Mouse (Mus musculus) ovary, postnatal 14 days (tissue): ENCODE measurements around the gene Ifnar2.

Source experiments
- DNase-seq: peaks from one replicate; pipeline ENCODE4 v3.0.0; 2022; ENCODE audit warnings: low spot score

Gene Ifnar2

DNA sequence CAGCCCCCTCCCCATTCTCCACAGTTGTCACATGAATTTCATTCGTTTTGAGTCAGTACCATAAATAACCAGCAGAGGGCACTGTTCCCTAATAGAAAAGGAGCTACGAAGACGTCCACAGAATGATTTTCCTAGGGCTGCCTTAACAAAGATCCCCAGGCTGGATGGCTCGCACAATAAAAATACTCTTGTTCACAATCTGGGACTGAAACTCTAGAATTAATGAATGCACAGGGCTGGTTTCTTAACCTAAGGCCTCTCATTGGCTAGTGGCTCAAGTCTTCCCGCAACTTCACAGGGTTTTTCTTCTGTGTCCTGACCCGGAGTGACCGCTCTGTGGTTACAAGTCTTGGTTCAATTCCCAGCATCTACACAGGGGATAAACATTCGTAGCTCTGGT is 14.0 kb upstream of the Ifnar2 start:
- peak; percentile 74 for DNase-seq

DNA sequence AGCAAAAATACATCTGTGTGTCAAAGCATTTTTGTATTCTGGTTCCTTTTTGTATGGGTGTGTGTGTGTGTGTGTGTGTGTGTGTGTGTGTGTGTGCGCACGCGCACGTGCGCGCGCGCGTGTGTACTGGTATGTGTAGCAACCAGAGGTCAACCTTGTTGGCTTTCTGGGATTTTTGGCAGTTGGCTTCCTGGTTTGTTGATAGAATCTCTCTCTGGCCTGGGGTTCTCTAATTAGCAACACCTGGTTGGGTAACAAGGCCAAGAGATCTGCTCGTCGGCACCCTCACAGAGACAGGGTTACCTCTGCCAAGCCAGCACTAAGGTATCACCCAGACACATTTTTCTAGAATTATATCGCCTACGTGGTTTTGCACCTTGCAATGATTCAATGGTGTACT is 13.1 kb upstream of the Ifnar2 start:
- DNase-seq, result no peak

DNA sequence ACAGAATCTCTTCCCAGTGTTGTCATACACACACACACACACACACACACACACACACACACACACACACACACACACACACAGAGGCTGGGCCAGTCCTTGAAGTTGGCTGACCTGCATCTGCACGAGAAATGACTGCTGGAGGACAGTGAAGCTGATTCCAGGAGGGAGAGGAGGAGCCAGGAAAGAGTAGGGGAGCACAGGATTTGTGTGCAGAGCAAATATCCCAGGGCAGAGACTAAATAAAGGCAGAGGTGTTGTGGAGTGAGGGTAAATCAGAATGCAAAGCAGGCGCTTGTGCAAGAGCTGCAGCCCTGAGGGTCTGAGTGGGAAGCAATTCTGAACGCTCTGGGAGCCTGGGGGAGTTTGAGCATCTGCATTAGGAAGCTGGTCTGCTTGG is 12.4 kb upstream of the Ifnar2 start:
- DNase-seq, result no peak

DNA sequence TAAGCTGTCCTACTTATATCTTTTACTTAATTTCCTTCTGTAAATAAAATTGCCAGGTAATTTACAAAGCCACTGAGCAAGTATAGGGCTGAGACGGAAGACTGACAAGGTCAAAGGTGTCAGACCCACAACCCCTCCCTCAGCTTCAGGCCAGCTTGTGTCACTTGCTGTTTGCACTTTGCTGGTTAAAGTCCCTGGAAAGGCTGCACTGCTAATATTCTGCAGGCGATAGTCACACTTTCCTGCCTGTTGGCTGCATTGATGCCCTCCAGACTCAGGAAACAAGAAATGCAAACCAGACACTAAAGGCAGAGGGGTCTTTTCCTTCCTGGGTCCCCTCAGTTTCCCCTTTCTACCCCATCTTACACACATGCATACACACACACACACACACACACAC is 10.6 kb upstream of the Ifnar2 start:
- no peak for DNase-seq

DNA sequence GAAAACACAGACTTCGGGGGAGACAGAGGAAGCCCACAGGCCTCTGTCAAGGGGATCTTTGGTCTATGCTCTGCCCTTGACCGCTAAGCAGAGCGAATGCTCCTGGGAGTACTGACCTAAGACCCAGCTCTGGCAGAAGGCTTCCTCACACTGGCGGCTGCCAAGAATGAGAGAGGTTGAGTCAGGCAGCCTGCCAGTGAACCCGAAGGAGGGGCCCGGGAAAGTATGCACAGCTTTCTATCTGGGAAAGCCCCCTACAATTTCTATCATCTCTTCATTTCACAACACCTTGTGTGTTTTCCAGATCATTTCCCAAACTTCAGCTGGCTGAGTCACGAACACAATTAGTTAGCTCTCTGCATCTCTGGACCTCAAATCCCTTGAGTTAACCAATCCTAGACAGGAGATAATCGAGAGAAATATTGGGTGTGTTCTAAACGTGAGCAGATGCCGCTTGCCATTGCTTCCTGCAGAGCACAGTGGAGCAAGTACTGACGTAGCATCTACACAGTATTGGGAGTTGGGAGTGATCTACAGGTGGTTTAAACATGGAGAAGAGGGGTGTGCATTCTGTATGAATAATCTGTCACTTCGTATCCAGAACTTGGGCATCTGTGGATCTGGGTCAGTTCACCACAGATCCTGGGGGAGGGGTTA is 9.8 kb upstream of the Ifnar2 start:
- DNase-seq, result peak; percentile 62

DNA sequence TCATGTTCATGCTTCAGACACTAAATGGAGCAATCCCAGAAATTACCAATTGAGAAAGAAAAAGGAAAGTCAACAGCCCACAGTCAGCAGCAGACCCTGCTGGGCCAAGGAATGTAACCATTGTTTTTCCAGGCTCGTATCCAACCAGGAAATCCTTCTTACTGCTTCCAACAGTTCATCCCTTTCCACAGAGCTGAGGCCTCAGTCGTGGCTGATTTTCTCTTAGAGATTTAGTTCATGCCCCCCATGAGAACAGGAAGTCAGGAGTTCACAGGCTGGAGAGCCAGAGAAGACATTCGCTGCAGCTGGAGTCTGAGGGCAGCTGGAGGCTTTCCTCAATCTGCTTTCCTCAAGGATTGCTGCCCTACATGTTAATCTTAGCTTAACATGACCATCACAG is 9.1 kb upstream of the Ifnar2 start:
- DNase-seq, result no peak

DNA sequence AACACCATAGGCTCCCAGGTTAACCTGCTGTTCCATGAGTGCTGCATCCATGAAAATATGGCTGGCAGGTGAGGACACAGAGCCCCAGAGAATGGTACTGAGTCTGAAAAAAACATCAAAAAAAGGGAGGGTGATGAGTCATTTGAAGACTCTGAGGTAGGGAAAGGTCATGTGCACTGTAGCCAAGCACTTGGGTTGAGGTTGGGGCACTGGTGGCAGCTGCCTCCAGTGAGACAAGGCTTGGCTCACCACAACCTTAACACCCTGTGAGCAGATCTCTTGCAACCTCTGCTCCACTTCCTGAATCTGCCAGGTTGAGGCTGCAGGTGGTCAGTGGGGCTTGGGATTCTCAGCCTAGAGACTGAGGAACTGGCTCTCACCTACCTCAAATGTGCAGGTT is 6.0 kb upstream of the Ifnar2 start:
- DNase-seq, result no peak

DNA sequence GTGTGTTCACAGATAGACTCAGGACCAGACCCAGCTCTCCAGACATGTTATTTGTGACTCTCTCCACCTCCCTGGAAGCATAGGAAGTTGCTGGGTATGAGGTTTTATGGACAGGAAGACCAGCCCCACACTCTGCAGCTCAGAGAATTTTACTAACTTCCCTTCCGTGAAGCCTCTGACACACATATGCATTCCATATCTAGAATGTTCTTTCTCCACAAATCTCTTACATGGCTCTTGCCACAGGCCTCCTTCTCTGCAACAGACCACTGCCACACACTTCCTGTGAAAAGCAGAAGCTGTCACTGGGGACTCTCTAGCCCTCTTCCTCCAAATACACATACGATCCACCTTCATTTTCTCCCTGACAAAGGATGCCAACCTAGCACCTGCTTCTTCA is 5.5 kb upstream of the Ifnar2 start:
- DNase-seq, result no peak

DNA sequence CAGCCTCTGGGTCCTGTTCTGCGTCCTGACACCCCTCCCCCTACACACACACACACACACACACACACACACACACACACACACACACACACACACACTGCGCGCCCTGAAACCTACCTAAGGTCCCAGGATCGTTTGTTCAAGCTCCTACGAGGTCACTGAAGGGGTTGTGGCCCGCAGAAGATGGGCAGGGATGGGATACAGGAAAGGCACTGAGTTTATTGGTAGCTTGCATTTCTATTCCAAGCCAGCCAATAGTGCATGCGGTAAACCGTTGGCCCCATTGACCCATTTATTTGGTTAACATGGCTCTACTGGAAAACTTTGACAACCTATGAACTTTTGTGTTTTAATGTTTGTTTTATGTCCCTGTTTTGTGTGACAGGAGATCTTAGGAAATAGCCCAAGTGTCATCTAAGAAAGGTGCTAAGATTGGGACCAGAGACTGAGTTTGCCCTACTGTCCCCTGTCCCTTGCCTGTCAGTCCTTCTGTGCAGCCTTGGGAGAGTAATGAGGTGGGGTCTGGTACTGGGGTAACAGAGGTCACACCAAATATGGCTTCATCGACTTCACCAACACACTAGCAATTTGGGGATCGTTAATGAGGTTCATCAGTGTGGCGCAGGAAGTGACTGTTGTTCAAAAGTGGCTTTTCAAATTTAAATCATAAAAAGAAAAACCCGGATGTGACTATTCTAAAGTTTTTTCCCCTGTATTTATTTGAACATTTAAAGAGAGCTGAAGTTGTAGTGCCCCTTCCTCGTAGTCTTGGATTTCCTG is 1.1 kb downstream of the Ifnar2 start:
- DNase-seq, result no peak

DNA sequence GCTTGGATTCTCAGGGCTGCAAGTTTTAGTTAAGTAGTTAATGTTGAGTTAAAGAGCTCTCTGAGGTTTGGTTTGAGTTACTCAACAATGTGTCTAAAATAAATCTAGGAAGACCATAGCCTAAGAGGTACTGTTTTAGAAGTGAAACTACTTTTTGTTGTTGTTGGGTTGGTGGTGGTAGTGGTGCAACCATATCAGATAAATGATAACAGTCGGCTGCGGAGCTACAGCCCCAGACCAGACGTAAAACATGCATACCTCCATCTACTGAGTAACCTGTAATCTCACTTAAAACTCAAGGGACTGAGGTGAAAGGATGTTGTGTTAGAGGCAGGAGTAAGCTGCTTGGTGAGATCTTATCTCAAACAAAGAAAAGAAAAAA is 1.7 kb downstream of the Ifnar2 start:
- no peak for DNase-seq

DNA sequence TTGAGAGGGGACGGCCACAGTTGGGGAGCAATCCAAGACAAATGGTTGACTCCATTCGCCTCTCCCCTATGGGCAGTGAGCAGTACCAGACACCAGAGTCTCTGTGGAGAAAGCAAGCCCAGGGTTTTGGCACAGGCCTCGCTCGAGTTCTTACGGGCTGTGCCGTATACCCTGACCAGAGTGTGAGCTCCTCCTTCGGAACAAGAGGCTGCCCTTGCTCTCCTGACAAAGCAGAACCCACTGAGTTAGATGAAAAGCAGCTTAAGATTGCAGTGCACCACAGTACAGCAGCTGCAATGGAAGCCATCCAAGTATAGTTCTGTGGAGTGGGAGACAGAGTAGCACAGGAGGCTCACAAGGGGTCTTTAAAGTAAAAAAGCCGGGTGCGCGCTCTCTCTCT is 4.1 kb downstream of the Ifnar2 start:
- DNase-seq, result no peak

DNA sequence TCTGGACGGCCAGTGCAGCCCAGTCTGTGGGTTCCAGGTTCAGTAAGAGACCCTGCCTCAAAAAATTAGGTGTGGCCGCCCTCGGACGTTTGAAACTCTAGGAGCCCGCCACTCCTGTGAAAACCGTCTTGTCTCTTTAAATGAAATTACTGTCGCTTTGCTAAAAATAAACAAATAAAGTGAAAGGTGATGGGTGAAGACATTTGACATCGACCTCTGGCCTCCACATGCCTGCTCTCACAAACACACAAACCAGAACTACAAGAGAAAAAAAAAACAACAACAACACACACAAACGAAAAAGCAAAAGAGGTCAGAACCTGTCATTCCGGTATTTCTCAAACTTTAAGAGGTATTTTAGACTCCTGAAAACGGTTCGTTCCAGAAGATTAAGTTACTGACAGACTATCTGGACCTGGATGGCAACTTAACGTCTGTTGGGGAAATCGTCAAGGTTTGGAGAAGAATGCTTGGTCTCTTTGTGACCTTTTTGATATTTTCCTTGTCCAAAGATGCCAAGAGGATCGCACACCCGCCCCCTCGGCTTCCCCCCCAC is 5.9 kb downstream of the Ifnar2 start:
- no peak for DNase-seq

DNA sequence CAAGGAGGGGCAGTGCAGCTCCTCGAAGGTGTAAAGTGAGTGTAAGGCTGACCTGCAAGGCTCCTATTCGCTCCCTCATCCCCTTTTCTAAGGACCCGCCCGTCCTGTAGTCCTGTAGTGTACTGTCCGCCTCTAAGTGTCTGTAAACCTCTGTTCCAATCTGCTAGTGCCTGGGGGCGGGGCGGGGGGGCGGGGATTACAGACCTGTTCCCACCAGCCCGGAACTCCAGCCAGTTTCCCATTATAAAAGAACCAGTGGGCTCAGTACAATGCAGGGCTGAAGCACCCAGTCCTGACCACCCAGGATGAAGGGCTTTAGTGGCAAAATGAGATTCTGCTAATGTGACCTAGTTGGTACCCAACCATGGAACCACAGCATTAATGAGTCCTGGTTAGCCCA is 6.4 kb downstream of the Ifnar2 start:
- DNase-seq, result no peak

DNA sequence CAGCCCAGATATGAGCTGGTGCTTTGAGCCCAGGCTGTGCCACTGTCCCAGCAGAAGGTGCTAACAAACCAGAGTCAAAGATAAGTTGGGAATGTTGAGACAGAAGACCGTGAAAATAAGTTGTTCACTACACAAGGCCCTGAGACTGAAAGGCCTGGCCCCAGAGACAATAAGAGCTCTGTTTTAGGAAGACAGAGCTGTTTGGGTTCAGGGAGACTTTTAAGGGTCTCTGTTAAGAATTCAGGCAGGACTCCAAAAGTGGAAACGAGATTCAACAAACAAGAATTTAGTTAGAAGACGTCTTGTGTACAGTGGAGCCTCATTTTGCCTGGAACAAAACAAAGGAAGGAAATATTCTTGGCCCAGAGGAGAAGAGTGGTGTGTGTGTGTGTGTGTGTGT is 6.8 kb downstream of the Ifnar2 start:
- DNase-seq, result no peak

DNA sequence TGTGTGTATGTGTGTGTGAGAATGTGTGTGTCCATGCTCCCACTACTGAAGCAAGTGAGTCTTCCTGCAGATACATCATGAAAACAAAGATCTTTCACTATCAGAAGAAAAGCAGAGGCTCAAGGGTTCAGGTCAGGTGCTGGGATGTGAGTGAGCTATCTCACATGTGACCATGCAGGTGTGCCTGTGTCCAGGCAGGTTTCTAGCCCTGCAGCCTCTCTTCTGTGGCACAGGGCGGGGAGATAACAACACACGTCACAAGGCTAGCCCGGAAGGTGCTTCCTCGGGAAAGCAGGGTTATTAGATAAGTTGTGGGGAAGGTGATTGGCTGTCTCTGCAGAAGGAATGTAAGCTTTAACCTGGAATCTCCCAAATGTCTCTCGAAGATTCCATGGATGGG is 7.6 kb downstream of the Ifnar2 start:
- DNase-seq, result no peak

DNA sequence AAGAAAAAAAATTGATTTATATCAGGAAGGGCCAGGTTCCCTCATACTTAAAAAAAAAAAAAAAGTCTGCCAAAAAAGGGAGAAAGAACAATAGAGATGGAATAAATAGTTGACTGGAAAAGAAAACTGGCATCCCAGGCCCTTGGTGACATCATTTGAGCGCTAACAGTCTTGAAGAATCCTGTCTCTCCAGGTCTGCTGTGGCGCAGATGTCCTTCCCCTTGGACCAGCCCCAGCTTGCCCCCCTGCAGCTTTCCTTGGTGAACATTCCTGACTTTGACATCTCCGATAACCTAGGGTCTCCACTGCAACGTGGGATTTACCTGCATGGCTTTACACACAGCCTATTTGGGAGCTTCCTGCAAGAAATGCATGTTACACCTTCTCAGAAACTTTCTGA is 9.0 kb downstream of the Ifnar2 start:
- no peak for DNase-seq

DNA sequence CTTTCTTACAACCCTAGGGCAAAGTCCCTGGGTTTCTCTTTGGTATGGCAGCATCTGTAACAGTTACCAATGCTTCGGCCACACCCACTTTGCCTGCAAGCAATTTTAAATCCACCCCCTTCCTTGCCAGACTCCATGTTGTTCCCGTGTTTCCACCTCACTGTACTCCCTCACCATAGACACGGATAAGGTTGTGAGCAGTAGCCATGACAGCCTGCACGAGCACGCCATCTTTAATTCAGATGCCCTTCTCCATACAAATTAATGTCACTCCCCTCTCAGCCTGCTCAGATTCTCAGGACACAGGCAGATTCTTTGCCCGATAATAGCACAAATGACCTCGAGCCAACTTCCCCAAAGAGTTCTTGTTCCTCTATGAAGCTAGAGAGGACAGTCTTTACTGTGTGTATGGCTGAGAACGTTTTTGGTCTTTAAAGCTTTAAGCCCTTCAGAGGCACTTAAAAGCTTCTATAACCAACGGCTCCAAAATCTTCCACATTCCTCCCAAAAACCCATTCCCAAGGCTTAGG is 9.7 kb downstream of the Ifnar2 start:
- DNase-seq, result no peak

DNA sequence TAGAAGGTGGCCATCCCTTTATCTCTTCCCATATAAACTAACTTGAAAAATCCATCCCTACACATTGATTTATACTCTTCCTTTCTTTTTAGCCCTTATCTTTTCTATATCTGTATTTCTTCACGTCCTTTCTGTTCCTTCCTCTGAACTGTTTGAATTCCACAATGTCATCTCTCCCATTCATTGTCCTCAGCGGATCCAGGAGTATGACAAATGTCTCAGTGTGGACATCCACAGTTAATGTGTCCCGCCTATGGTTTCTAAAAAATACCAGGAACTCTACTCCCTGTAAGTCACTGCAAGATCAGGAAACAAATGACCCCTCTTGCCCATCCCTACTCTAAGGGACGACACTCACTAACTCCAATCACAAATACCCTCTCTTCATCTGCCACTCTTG is 11.6 kb downstream of the Ifnar2 start:
- DNase-seq, result no peak

DNA sequence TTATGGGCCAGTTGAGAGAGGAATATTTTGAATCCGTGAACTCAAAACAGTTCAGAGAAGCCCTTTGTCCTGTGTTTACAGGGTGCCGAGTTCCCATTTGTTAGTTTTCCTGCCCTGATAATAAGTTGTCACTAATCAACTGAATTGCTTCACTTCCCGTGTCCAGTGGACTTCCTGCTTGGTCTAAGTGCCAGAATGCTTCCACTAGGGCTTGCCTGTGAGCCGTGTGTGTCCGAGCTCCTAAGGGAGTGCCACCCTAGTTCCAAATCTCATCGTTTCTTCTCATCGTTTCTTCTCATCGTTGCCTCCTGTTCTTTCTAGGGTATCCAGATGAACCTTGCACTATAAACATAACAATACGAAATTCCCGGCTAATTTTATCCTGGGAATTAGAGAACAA is 13.0 kb downstream of the Ifnar2 start:
- no peak for DNase-seq

DNA sequence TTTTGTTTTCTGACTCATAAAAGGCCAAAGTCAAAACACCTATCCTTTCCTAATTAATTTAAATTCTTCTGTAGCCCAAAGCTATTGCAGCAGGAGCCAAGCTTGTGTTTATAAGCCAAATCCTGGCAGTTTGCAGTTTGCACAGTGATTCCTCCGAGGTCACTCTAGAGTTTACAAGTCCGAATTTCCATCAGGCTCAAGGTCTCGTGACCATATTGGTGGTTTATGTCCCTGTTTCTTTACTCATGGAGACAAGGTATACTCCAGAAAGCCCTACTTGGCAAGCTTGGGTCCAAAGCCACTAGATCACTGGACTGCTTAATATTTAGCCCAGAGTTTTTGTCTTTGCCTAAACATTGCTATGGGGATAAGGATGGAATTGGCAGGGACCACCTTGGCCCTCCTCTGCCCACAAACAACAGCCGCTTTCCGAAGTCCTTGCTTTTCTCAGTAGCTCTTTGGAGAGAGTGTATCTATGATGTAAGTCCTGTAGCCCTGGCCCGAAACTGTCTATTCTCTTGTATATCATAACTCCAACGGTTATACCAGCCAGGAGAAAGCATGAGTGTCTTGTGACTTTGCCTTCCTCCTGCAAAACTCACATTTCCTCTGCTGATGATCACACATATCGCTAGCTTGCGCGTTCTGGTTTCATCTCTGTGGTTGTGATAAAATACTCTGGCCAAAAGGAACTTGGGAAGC is 14.0 kb downstream of the Ifnar2 start:
- no peak for DNase-seq

DNA sequence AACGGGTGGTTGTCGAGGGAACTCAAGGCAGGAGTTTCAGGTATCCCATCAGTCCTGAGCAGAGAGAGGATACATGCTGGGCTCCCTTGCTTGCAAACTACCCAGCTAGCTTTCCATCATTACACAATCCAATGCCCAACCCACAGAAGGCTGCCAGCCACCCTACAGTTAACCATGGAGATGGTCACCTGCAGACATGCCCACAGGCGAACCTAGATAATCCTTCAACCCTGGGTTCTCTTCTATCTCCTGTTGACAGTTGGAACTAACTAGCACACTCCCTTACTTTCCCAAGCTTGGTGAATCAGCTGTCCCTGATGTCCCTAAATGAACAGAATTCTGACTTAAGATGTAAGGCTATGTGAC is 14.5 kb downstream of the Ifnar2 start:
- no peak for DNase-seq

DNA sequence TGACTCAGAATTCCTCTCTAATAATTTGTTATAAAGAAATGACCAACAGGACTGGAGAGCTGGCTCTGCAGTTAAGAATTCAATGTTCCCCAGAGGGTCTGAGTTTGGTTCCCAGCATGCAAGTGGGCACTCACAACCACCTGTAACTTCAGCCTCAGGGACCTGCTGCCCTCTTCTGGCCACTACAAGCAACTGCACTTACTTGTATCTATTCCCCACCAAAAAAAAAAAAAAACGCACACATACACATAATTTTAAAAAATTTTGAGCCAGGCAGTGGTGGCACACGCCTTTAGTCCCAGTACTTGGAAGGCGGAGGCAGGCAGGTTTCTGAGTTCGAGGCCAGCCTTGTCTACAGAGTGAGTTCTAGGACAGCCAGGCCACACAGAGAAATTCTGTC is 17.5 kb downstream of the Ifnar2 start:
- no peak for DNase-seq

DNA sequence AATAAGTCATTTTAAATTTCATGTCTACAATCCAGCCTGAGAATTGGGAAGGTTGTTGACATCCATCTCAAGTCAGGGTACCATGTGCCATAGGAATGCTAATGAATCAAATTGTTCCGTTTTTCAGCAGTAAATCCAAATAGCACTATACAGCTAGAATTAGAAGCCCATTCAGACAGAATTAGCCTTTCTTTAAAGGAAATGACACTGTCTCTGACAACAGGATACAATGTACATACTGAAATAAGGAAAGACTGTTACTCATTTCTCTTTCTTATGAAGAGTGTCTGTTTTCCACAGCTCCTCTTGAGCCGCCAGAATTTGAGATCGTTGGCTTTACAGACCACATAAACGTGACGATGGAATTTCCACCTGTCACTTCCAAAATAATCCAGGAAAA is 18.8 kb downstream of the Ifnar2 start, which contains the start of gene Gm21970:
Gene Gm21970 (plus strand): TSS at position 301 of the 400 bp plus-strand sequence.
- no peak for DNase-seq
